Mouse (Mus musculus): Measurements from ENCODE around the gene Cyp2c68. TPM values are rescaled to one million over a fixed set of nuclear protein-coding genes. Genes with fewer than 3 reads are reported as not detected.
"Not testable (repeated sequence)": the region's sequence is repeated elsewhere in the genome, so short reads cannot be mapped to it uniquely, and the experiment has no call there.

The Cyp2c68 gene
- polyA plus RNA-seq (2015; fragmentation: Nextera tagmentation; extraction: Ambion mirVana) = not detected in 2 replicates

- H3K4me3 ChIP-seq = no peak within 1 kb of the TSS
- no peaks in the 10 kb centered on the region for H3K27me3 ChIP-seq
- no peaks in the 10 kb centered on the region for H3K36me3 ChIP-seq
- H3K9ac ChIP-seq = no peak within 1 kb of the TSS
- ATAC-seq (ENCODE audit: low FRiP score) = no peak
- no peak within 1 kb of the TSS for H3K4me2 ChIP-seq
- no peaks in the 10 kb centered on the region for H3K4me1 ChIP-seq (replicated peaks)
- 92% methylated on average over 2 of the region's 2 CpGs for WGBS
- H3K27ac ChIP-seq = no peak within 1 kb of the TSS
- H3K9me3 ChIP-seq = no peaks in the 10 kb centered on the region
Observed at GRCm38 (mm10) chr19:39740920-39741319, at the start of gene Cyp2c68. Cyp2c68 (minus strand) TSS chr19:39741054.

- not testable (repeated sequence) for H3K4me3 ChIP-seq; ATAC-seq (ENCODE audit: low FRiP score); H3K4me1 ChIP-seq (replicated peaks); H3K4me2 ChIP-seq; H3K27ac ChIP-seq; H3K27me3 ChIP-seq; H3K9me3 ChIP-seq; H3K36me3 ChIP-seq; H3K9ac ChIP-seq
- WGBS = 79% methylated on average over 2 of the region's 2 CpGs
Observed at GRCm38 (mm10) chr19:39785458-39785857, 44.6 kb upstream of the Cyp2c68 start.

GRCm38 (mm10) chr19:39745357-39745756 is 4.5 kb upstream of the Cyp2c68 start:
- no peak overlapping the region for H3K4me3 ChIP-seq
- H3K9me3 ChIP-seq = no peaks in the 10 kb centered on the region
- no peak for ATAC-seq (ENCODE audit: low FRiP score)
- no peak overlapping the region for H3K4me2 ChIP-seq
- no peak overlapping the region for H3K9ac ChIP-seq
- H3K4me1 ChIP-seq (replicated peaks) = no peaks in the 10 kb centered on the region
- 55% methylated on average over 1 of the region's 1 CpGs for WGBS
- H3K27me3 ChIP-seq = no peaks in the 10 kb centered on the region
- H3K36me3 ChIP-seq = no peaks in the 10 kb centered on the region
- no peak overlapping the region for H3K27ac ChIP-seq

DNA sequence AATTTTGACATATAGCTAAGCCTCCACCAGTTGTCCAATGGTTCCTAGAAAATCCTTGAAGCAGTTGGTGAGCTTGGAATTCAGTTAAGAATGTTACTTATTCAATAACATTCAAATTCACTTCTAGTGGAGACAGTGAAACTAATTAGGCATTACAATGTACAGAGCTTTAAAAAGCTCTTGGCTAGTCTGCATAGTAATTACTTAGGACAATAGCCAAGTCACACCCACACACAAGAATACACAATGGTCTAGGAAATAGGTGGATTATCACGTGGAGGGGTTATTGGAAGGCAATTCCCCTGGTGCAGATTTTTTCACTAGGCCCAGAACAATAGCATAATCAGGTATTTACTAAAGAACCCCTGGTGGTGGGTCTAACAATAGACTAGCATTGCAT is 3.5 kb upstream of the Cyp2c68 start:
- not testable (repeated sequence) for H3K9ac ChIP-seq; H3K9me3 ChIP-seq; ATAC-seq (ENCODE audit: low FRiP score); H3K4me3 ChIP-seq; H3K27me3 ChIP-seq; H3K27ac ChIP-seq; H3K36me3 ChIP-seq; H3K4me2 ChIP-seq; H3K4me1 ChIP-seq (replicated peaks)
- 59% methylated on average over 1 of the region's 1 CpGs for WGBS

DNA sequence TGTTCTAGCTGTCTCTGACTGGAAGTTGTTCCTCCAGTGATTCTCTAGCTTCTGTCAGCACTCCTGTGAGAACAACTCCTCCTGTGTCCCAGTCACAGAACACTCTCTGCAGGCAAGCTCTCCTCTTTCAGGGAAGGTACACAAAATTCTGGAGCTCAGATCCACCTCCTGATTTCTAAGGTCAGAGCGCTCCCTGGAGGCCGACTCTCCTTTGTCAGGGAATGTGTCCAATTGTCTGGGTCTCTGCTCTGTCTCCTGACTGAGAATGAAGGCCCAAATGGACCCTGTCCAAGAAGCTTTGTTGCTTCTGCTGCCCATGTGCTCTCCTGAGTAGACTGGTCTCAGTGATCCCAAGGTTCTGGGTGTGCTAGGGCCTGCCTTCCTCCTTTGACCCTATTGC is 29.7 kb downstream of the Cyp2c68 start:
- WGBS = 87% methylated on average over 2 of the region's 2 CpGs
- not testable (repeated sequence) for ATAC-seq (ENCODE audit: low FRiP score)

GRCm38 (mm10) chr19:39665650-39666049 is 75.2 kb downstream of the Cyp2c68 start:
- H3K27ac ChIP-seq; H3K9me3 ChIP-seq; H3K36me3 ChIP-seq; H3K9ac ChIP-seq; ATAC-seq (ENCODE audit: low FRiP score); H3K27me3 ChIP-seq; H3K4me2 ChIP-seq; H3K4me1 ChIP-seq (replicated peaks); H3K4me3 ChIP-seq: not testable (repeated sequence)

More for the DNA sequence above, 29.7 kb downstream of the Cyp2c68 start:
- H3K4me3 ChIP-seq; H3K9ac ChIP-seq; H3K4me1 ChIP-seq (replicated peaks); H3K9me3 ChIP-seq; H3K27me3 ChIP-seq; H3K4me2 ChIP-seq; H3K27ac ChIP-seq; H3K36me3 ChIP-seq: not testable (repeated sequence)

DNA sequence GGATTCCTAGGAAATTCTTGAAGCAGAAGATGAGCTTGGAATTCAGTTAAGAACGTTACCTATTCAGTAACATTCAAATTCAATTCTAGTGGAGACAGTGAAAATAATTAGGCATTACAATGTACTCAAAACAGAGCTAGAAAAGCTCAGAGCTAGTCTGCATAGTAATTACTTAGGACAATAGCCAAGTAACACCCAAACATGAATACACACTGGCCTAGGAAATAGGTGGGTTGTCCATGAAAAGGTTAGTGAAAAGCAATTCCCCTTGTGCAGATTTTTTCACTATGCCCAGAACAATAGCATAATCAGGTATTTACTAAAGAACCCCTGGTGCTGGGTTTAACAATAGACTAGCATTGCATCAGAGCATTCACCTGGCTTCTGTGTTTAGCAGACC is 88.5 kb downstream of the Cyp2c68 start:
- Histone ChIP-seq H3K27me3 (no peaks in the 10 kb centered on the region), H3K9me3 (peaks cover 4% of the 10 kb centered on the region; the same call in 1 of the 2 replicates), H3K4me1 (replicated peaks) (no peaks in the 10 kb centered on the region), H3K4me2 (no peak overlapping the region), H3K9ac (no peak overlapping the region), H3K36me3 (no peaks in the 10 kb centered on the region), H3K4me3 (no peak overlapping the region), H3K27ac (no peak overlapping the region)
- ATAC-seq (ENCODE audit: low FRiP score) = no peak
- WGBS = 48% methylated on average over 1 of the region's 1 CpGs

GRCm38 (mm10) chr19:39648938-39649337 is 91.9 kb downstream of the Cyp2c68 start, which contains the start of gene Cyp2c67:
Cyp2c67 (minus strand) TSS chr19:39649051.
- H3K9ac ChIP-seq = no peak within 1 kb of the TSS
- no peak within 1 kb of the TSS for H3K27ac ChIP-seq
- WGBS = 96% methylated on average over 1 of the region's 1 CpGs
- peaks cover 11% of the 10 kb centered on the region; the same call in 1 of the 2 replicates for H3K9me3 ChIP-seq
- ATAC-seq (ENCODE audit: low FRiP score) = no peak
- H3K4me2 ChIP-seq = no peak within 1 kb of the TSS
- H3K36me3 ChIP-seq = no peaks in the 10 kb centered on the region
- no peak within 1 kb of the TSS for H3K4me3 ChIP-seq
- H3K4me1 ChIP-seq (replicated peaks) = no peaks in the 10 kb centered on the region
- H3K27me3 ChIP-seq = no peaks in the 10 kb centered on the region

- Histone ChIP-seq H3K36me3 (no peaks in the 10 kb centered on the region), H3K4me3 (no peak overlapping the region), H3K9me3 (peaks cover 11% of the 10 kb centered on the region; the same call in 1 of the 2 replicates), H3K9ac (no peak overlapping the region), H3K27me3 (no peaks in the 10 kb centered on the region), H3K4me2 (no peak overlapping the region), H3K27ac (no peak overlapping the region), H3K4me1 (replicated peaks) (no peaks in the 10 kb centered on the region)
- WGBS = 93% methylated on average over 9 of the region's 9 CpGs
- no peak for ATAC-seq (ENCODE audit: low FRiP score)
Observed at GRCm38 (mm10) chr19:39647519-39647918, 93.3 kb downstream of the Cyp2c68 start.

DNA sequence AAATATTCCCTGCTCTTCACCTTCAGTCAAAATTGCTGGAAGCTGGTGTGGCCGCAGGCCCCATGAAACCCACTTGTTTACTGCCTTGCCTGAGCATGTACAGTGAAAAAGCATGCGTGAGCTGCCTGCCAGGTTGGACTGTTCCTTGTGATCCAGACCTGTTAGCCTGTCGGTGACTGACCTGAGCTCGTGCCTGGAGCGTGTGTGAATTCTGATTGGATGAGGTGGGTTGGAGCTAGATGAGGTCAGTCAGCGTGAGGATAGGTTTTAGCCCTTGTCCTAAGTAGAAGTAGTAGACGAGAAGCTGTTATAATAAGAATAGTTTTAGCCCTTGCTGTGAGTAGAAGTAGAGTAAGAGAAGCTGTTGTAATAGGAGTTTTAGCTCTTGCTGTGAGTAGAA is 96.3 kb downstream of the Cyp2c68 start:
- not testable (repeated sequence) for H3K4me1 ChIP-seq (replicated peaks); H3K9ac ChIP-seq; H3K27ac ChIP-seq; H3K36me3 ChIP-seq; ATAC-seq (ENCODE audit: low FRiP score); H3K4me3 ChIP-seq; H3K27me3 ChIP-seq; H3K4me2 ChIP-seq
- WGBS = 90% methylated on average over 7 of the region's 7 CpGs
- peaks cover 11% of the 10 kb centered on the region; the same call in 1 of the 2 replicates for H3K9me3 ChIP-seq

Other genes starting within 250 kb of the Cyp2c68 start
- not detected in 2 replicates for gene Cyp2c39, start 230.2 kb downstream of the Cyp2c68 start, polyA plus RNA-seq (2015; fragmentation: Nextera tagmentation; extraction: Ambion mirVana)
- not detected in 2 replicates for gene Cyp2c67, start 92.0 kb downstream of the Cyp2c68 start, polyA plus RNA-seq (2015; fragmentation: Nextera tagmentation; extraction: Ambion mirVana)
- not detected in 2 replicates for gene Cyp2c40, start 71.8 kb upstream of the Cyp2c68 start, polyA plus RNA-seq (2015; fragmentation: Nextera tagmentation; extraction: Ambion mirVana)
- not detected in 2 replicates for gene Cyp2c69, start 145.7 kb upstream of the Cyp2c68 start, polyA plus RNA-seq (2015; fragmentation: Nextera tagmentation; extraction: Ambion mirVana)